Mouse (Mus musculus) T-helper 1 cell (primary cell): ENCODE measurements around the gene Klhl2.

Source experiments
- in situ Hi-C: fragments of 300-600 bp; cut with MboI, MseI; formaldehyde crosslinking; loops from one replicate; pipeline ENCODE4 v1.15.1; 2025; ENCODE audit warnings: high pct_unique_total_duplicates

Gene Klhl2

GRCm38 (mm10) chr8:64849897-64850541 lies at the start of gene Klhl2:
Klhl2 (minus strand) TSS chr8:64850017.
- in situ Hi-C loops = loop anchor here (5.0 to 10.0 kb wide), 2 partner anchors 92 to 235 kb away; no protein-coding TSS in a partner anchor

GRCm38 (mm10) chr8:64898710-64899109 lies 48.9 kb upstream of the Klhl2 start:
- in situ Hi-C loops = no loop called here

- in situ Hi-C loops = no loop called here
These were observed 46.9 kb upstream of the Klhl2 start for GRCm38 (mm10) chr8:64896731-64897130.

- in situ Hi-C loops = loop anchor here (10.0 kb wide), 1 partner anchor 1436 kb away; no protein-coding TSS in a partner anchor
These were observed 30.9 kb upstream of the Klhl2 start for GRCm38 (mm10) chr8:64880619-64881200.

GRCm38 (mm10) chr8:64877630-64878312 lies 28.0 kb upstream of the Klhl2 start:
- in situ Hi-C loops = no loop called here

- in situ Hi-C loops = no loop called here
These were observed 21.8 kb upstream of the Klhl2 start for GRCm38 (mm10) chr8:64871469-64872165.

- in situ Hi-C loops = no loop called here
These were observed 20.4 kb upstream of the Klhl2 start for GRCm38 (mm10) chr8:64870218-64870617.

- in situ Hi-C loops = no loop called here
These were observed 523 bp downstream of the Klhl2 start for GRCm38 (mm10) chr8:64849091-64849896.

GRCm38 (mm10) chr8:64848245-64848785 lies 1.5 kb downstream of the Klhl2 start:
- in situ Hi-C loops = no loop called here

- in situ Hi-C loops = no loop called here
These were observed 2.2 kb downstream of the Klhl2 start for GRCm38 (mm10) chr8:64847650-64848049.

GRCm38 (mm10) chr8:64847241-64847640 lies 2.6 kb downstream of the Klhl2 start:
- in situ Hi-C loops = no loop called here

GRCm38 (mm10) chr8:64845314-64845713 lies 4.5 kb downstream of the Klhl2 start:
- in situ Hi-C loops = no loop called here

- in situ Hi-C loops = no loop called here
These were observed 5.8 kb downstream of the Klhl2 start for GRCm38 (mm10) chr8:64844043-64844481.

GRCm38 (mm10) chr8:64843168-64843567 lies 6.6 kb downstream of the Klhl2 start:
- in situ Hi-C loops = no loop called here

- in situ Hi-C loops = no loop called here
These were observed 7.9 kb downstream of the Klhl2 start for GRCm38 (mm10) chr8:64841747-64842406.

- in situ Hi-C loops = no loop called here
These were observed 10.2 kb downstream of the Klhl2 start for GRCm38 (mm10) chr8:64839628-64840027.

GRCm38 (mm10) chr8:64835475-64836122 lies 14.2 kb downstream of the Klhl2 start:
- in situ Hi-C loops = no loop called here

GRCm38 (mm10) chr8:64834071-64834877 lies 15.5 kb downstream of the Klhl2 start:
- in situ Hi-C loops = no loop called here

- in situ Hi-C loops = no loop called here
These were observed 17.2 kb downstream of the Klhl2 start for GRCm38 (mm10) chr8:64832581-64833135.
